Mouse (Mus musculus) limb, embryonic 13.5 days (tissue): ENCODE measurements around the gene Egflam. TPM values are rescaled to one million over a fixed set of nuclear protein-coding genes. Genes with fewer than 3 reads are reported as not detected.

Source experiments
- ATAC-seq: fragments of 200-750 bp; cut with Nextera tagmentation; 2 replicates; pipeline ENCODE4 v1.8.0; 2017; ENCODE audit warnings: low read depth, moderate number of reproducible peaks, moderate TSS enrichment; ENCODE audit not compliant: low FRiP score
- H3K27ac ChIP-seq: fragments of 300-500 bp; sonication (generic); 2 replicates; pipeline ENCODE4 v1.5.1; 2015; ENCODE audit warnings: inconsistent platforms, mild to moderate bottlenecking, moderate library complexity
- H3K27me3 ChIP-seq: fragments of 300-500 bp; sonication (generic); 2 replicates; pipeline ENCODE4 v1.6.1; 2015; ENCODE audit warnings: mild to moderate bottlenecking, inconsistent platforms
- H3K36me3 ChIP-seq: fragments of 300-500 bp; sonication (generic); 2 replicates; pipeline ENCODE4 v1.6.1; 2015; ENCODE audit warnings: inconsistent platforms, mild to moderate bottlenecking, moderate library complexity
- H3K4me1 ChIP-seq: fragments of 300-500 bp; sonication (generic); 2 replicates; pipeline ENCODE4 v1.6.1; 2015; ENCODE audit warnings: inconsistent platforms
- H3K4me2 ChIP-seq: fragments of 300-500 bp; sonication (generic); replicated peaks from 2 replicates; pipeline ENCODE4 v1.6.1; 2015; ENCODE audit warnings: inconsistent platforms, mild to moderate bottlenecking, moderate library complexity
- H3K4me3 ChIP-seq: fragments of 300-500 bp; sonication (generic); 2 replicates; pipeline ENCODE4 v1.5.1; 2015; ENCODE audit warnings: moderate library complexity, mild to moderate bottlenecking, inconsistent platforms
- H3K9ac ChIP-seq: fragments of 300-500 bp; sonication (generic); 2 replicates; pipeline ENCODE4 v1.6.1; 2015; ENCODE audit warnings: mild to moderate bottlenecking, inconsistent platforms
- H3K9me3 ChIP-seq: fragments of 300-500 bp; sonication (generic); 2 replicates; pipeline ENCODE4 v1.6.1; 2016; ENCODE audit warnings: inconsistent platforms
- WGBS: fragments of 180-500 bp; shearing (Covaris S2); methylation state at CpG from one replicate; pipeline ENCODE4 v1.1.7; 2015; 5-methylcytosine and 5-hydroxymethylcytosine counted together
- polyA plus RNA-seq: library from polyadenylated mRNA; unstranded; fragments of >200 nt; fragmentation: Nextera tagmentation; extraction: Ambion mirVana; gene quantifications from 2 replicates; pipeline ENCODE4 v1.2.1, GENCODE M21; 2015

Gene Egflam
- polyA plus RNA-seq, 1 experiment from 2014 or later, result 21.2 TPM

DNA sequence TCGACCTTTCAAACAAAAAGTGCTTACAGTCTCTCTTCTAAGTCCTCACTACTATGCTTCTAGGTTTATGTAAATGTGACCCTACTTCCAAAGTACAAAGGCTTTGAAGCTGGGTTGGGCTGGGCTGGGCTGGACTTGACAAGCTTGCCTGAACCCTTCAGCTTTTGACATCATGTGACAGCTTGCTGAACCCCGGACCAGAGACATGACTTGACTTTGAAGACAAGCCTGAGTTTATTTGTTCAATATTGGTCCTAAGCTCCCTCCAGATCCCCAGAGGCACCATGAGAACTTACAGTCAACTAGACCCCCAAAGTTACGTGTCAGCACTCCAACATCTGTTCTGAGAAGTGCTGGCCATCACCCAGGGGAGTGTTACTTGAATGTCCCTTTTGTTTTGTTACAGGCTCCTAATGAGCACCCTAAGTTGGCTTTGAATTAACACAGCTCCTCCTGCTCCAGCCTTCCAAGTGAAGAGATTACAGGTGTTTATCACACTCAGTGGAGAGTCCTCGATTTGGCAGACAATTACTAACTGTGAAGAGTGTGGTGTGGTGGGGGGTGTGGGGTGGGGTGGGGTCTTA is 109.3 kb downstream of the Egflam start:
- H3K4me3 ChIP-seq, result no peak overlapping the region
- H3K27me3 ChIP-seq, result no peaks in the 10 kb centered on the region
- no peak overlapping the region for H3K9ac ChIP-seq
- peaks cover 14% of the 10 kb centered on the region; the same call in 1 of the 2 replicates for H3K4me1 ChIP-seq
- no peak overlapping the region for H3K4me2 ChIP-seq
- no peaks in the 10 kb centered on the region for H3K36me3 ChIP-seq
- no peak; the same call in 1 of the 2 replicates for ATAC-seq
- no peaks in the 10 kb centered on the region for H3K9me3 ChIP-seq
- whole genome bisulfite sequencing, result 38% methylated on average over 4 of the region's 4 CpGs
- H3K27ac ChIP-seq, result no peak overlapping the region

DNA sequence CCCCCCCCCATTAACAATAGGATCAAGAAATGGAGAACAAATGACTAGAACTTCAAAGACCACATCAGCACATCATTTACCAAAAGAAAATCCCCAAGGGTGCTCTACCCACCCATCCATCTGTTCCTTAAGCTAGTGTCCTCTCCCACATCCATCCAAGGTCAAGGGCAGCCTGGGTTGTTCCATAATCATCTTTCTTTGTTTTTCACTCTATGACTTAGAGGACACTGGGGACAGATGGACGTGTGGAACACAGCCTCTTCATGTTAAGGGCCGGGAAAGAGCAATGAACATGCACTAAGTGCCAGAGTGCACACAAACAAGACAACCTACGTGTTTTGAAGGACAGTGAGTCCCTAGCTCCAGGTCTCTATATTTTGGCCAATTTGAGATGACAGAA is 110.3 kb downstream of the Egflam start:
- H3K9ac ChIP-seq, result no peak overlapping the region
- H3K4me1 ChIP-seq, result peaks cover 14% of the 10 kb centered on the region; the same call in 1 of the 2 replicates
- H3K4me2 ChIP-seq, result no peak overlapping the region
- no peak for ATAC-seq
- H3K27ac ChIP-seq, result no peak overlapping the region
- no peaks in the 10 kb centered on the region for H3K36me3 ChIP-seq
- no peaks in the 10 kb centered on the region for H3K9me3 ChIP-seq
- 81% methylated on average over 3 of the region's 3 CpGs for WGBS
- no peaks in the 10 kb centered on the region for H3K27me3 ChIP-seq
- no peak overlapping the region for H3K4me3 ChIP-seq

DNA sequence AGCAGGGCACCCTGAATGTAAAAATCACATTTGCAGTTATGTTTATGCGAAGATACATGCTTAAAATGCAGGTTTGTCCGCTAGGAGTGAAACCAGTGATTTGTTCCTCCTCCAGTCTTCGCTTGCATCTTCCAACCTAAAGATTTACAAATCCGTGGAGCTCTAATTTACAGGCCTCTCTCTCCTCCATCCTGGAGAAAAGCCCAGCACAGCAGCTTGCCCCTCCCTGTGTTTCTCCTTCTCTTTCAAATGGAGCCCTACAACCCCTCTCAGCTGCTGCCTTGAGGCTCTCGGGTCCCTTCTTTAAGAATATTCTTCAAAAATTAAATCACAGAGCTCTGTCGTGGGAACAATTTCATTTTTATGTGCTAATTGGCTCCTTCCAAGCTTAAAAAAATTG is 116.6 kb downstream of the Egflam start:
- H3K27me3 ChIP-seq, result no peaks in the 10 kb centered on the region
- no peak overlapping the region for H3K4me3 ChIP-seq
- H3K9me3 ChIP-seq, result no peaks in the 10 kb centered on the region
- WGBS, result 69% methylated on average over 6 of the region's 6 CpGs
- no peak overlapping the region for H3K27ac ChIP-seq
- no peak overlapping the region for H3K4me2 ChIP-seq
- H3K36me3 ChIP-seq, result no peaks in the 10 kb centered on the region
- H3K4me1 ChIP-seq, result no peaks in the 10 kb centered on the region
- no peak for ATAC-seq
- no peak overlapping the region for H3K9ac ChIP-seq

DNA sequence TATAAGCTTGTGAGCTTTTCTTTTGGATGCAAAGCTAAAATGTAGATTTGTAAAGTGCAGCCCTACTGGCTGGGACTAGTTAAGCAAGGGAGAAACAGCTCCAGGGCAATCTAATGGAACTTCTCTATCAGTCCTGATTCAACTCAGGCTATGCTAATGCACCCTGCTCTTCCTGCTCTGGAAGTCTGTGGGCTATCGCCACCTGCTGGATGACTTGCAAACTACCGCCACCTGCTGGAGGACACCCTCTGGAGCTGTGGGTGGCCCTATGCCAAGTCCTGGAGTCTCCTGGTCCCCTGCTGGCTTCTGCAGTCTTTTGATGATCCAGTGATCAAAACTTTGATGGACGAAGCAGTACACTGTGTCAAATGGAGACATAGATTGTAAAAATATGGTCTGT is 134.4 kb downstream of the Egflam start:
- Histone ChIP-seq H3K4me1 (no peaks in the 10 kb centered on the region), H3K27ac (no peak overlapping the region), H3K27me3 (no peaks in the 10 kb centered on the region), H3K9ac (no peak overlapping the region), H3K4me2 (no peak overlapping the region), H3K36me3 (no peaks in the 10 kb centered on the region), H3K9me3 (no peaks in the 10 kb centered on the region), H3K4me3 (no peak overlapping the region)
- 7% methylated on average over 3 of the region's 3 CpGs for WGBS
- peak; percentile 59; the same call in 1 of the 2 replicates for ATAC-seq

DNA sequence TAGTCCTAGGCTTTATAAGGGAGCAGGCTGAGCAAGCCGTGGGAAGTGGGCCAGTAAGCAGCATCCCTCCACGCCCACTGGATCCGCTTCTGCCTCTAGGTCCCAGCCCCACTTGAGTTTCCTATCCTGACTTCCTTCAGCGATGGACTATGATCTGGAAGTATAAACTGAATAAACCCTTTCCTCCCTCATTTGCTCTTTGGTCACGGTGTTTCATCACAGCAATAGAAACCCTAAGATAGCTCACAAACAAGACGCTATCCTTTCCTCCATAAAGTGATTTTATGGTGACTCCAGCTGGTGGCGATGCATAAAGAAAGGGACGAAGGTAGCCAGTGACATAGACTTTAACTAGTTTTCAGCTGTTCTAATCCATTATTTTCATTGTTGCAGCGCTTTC is 134.9 kb downstream of the Egflam start:
- H3K4me3 ChIP-seq, result no peak overlapping the region
- H3K9ac ChIP-seq, result no peak overlapping the region
- H3K4me2 ChIP-seq, result no peak overlapping the region
- no peaks in the 10 kb centered on the region for H3K27me3 ChIP-seq
- WGBS, result 92% methylated on average over 9 of the region's 9 CpGs
- H3K27ac ChIP-seq, result no peak overlapping the region
- H3K9me3 ChIP-seq, result no peaks in the 10 kb centered on the region
- H3K36me3 ChIP-seq, result no peaks in the 10 kb centered on the region
- H3K4me1 ChIP-seq, result no peaks in the 10 kb centered on the region
- no peak for ATAC-seq

DNA sequence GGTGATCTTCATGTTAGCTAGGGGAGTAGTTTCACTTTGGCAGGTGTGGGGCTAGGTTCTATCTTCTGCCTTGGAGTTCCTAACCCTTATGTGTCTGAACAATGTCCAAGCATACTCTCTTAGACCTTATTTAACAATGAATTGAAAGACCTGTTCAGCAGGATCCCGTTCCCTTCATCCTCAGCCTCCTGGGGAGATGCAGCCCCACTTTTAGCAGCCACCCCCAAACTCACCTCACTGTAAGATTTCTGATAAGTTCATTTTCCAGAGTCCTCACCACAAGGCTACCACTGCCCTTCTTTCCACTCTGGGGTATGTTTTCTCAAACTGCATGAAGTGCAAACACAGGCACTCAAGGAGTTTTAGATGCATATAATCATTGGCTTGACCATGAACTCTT is 136.8 kb downstream of the Egflam start:
- Histone ChIP-seq H3K36me3 (no peaks in the 10 kb centered on the region), H3K4me1 (no peaks in the 10 kb centered on the region), H3K27ac (no peak overlapping the region), H3K4me3 (no peak overlapping the region), H3K9me3 (no peaks in the 10 kb centered on the region), H3K27me3 (no peaks in the 10 kb centered on the region), H3K9ac (no peak overlapping the region), H3K4me2 (no peak overlapping the region)
- whole genome bisulfite sequencing, result 89% methylated on average over 1 of the region's 1 CpGs
- ATAC-seq, result no peak

DNA sequence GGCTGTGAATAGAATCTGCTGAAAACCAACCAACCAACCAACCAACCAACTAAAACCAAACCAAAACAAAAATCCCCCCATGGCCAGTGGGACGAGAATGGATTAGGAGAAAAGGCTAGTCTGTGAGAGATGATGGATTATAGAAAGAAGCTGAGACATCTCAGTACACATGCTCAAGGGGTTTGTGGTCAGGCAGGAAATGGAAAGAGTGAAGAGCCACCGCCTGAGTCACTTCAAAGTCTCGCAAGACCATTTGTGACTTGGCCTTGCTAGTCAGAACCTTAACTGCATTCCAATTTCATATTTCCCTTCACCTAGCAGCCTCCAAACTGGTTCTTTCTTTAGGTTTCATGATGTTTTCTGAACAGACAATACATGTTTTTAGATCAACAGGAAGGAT is 141.6 kb downstream of the Egflam start:
- H3K27ac ChIP-seq, result no peak overlapping the region
- H3K36me3 ChIP-seq, result peaks cover 7% of the 10 kb centered on the region; the same call in 1 of the 2 replicates
- no peaks in the 10 kb centered on the region for H3K27me3 ChIP-seq
- H3K4me3 ChIP-seq, result no peak overlapping the region
- no peaks in the 10 kb centered on the region for H3K4me1 ChIP-seq
- H3K4me2 ChIP-seq, result no peak overlapping the region
- no peak overlapping the region for H3K9ac ChIP-seq
- ATAC-seq, result no peak
- WGBS, result 82% methylated on average over 3 of the region's 3 CpGs
- no peaks in the 10 kb centered on the region for H3K9me3 ChIP-seq

DNA sequence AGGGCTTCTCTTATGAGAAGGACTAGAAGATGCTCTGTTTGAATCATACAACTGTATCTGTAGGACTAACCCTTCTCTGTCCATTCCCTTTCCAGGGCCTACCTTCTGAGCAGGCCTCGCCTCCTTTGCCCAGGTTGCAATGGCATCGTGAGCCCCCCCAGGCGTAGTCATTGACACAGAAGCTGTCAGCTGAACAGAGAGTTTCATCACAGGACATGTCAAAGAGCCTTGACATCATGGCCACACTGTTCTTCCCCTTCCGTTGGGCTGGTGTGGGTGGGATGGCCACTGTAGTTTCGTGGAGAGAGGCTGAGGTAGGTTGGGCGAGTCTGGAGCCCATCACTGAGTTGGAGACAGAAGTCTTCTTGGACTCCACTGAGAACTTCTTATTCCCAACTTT is 144.9 kb downstream of the Egflam start:
- H3K4me1 ChIP-seq, result no peaks in the 10 kb centered on the region
- H3K9me3 ChIP-seq, result 0 out of 2 replicates have a peak, but pooled peaks cover 3% of the 10 kb centered on the region
- H3K9ac ChIP-seq, result no peak overlapping the region
- no peak for ATAC-seq
- whole genome bisulfite sequencing, result 93% methylated on average over 6 of the region's 6 CpGs
- H3K27me3 ChIP-seq, result no peaks in the 10 kb centered on the region
- H3K36me3 ChIP-seq, result peaks cover 30% of the 10 kb centered on the region
- H3K4me3 ChIP-seq, result no peak overlapping the region
- no peak overlapping the region for H3K4me2 ChIP-seq
- no peak overlapping the region for H3K27ac ChIP-seq

DNA sequence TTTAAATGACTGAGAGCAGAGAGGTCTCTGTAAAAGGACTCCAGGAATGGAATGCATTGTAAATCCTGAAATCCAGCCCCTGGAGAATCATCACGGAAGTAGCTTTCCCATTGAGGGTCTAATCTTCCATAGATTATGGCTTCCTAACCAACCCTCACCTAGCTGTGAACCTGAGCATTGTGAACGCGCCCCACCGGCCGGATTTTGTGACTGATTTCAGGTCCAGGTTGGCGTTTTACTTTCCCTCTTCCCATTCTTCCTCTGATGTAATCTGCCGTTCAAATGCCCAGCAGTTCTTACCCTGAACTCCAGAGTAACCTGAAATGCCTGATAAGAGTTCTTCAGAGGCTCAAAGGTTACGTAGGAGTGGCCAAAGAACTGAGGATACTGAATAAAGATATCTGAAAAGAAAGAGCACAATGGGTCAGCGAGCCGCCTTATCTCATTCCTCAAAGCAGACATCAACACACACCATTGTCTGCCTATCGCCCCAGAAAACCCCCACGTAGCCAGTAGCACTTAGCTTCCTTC is 146.0 kb downstream of the Egflam start:
- H3K9me3 ChIP-seq, result 0 out of 2 replicates have a peak, but pooled peaks cover 3% of the 10 kb centered on the region
- H3K4me1 ChIP-seq, result no peaks in the 10 kb centered on the region
- H3K36me3 ChIP-seq, result peaks cover 30% of the 10 kb centered on the region
- H3K27ac ChIP-seq, result no peak overlapping the region
- H3K27me3 ChIP-seq, result no peaks in the 10 kb centered on the region
- no peak overlapping the region for H3K4me2 ChIP-seq
- WGBS, result 90% methylated on average over 12 of the region's 12 CpGs
- ATAC-seq, result no peak
- no peak overlapping the region for H3K4me3 ChIP-seq
- H3K9ac ChIP-seq, result no peak overlapping the region

DNA sequence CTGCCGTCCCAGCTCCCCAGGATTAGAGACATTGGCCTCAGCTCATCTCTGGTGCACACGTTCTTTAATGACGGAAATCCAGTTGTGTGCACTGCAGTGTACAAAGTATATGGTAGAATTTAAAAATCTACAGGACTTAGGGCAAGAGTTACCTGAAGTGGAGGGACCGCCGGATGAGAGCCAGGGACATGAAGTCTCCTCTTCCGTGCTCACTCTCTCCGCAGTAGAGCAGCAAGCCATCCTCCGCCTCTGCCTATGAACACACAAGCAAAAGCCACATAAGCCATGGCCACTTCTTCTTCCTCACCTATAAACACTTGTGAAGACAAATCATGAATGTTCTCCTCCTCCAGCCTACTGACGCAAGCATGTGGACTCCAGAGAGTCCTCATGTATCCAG is 147.2 kb downstream of the Egflam start:
- Histone ChIP-seq H3K4me2 (no peak overlapping the region), H3K4me1 (no peaks in the 10 kb centered on the region), H3K27ac (no peak overlapping the region), H3K4me3 (no peak overlapping the region), H3K9me3 (0 out of 2 replicates have a peak, but pooled peaks cover 3% of the 10 kb centered on the region), H3K27me3 (no peaks in the 10 kb centered on the region), H3K36me3 (peaks cover 30% of the 10 kb centered on the region), H3K9ac (no peak overlapping the region)
- ATAC-seq, result no peak
- WGBS, result 95% methylated on average over 9 of the region's 9 CpGs

DNA sequence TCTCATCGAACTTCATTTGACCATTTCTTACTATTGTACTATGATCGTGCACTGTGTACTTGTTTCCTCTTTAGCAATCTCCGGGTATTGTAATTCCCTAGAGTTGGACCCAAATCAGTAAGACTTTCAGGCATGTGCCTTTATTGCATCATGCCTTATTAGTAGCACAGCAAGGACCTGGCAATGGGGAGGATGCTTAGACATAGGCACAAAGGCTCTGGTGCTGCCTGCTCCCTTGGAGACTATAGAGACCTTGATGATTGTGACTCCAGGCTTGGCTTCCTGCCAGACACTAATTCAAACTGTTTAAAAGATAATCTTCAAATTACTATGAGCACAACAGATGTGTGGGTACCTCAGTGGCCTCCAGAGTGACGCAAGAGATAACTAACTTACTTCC is 149.0 kb downstream of the Egflam start:
- 93% methylated on average over 4 of the region's 4 CpGs for WGBS
- H3K36me3 ChIP-seq, result peaks cover 30% of the 10 kb centered on the region
- H3K9me3 ChIP-seq, result 0 out of 2 replicates have a peak, but pooled peaks cover 3% of the 10 kb centered on the region
- no peak overlapping the region for H3K27ac ChIP-seq
- ATAC-seq, result no peak
- no peaks in the 10 kb centered on the region for H3K27me3 ChIP-seq
- no peaks in the 10 kb centered on the region for H3K4me1 ChIP-seq
- H3K9ac ChIP-seq, result no peak overlapping the region
- no peak overlapping the region for H3K4me3 ChIP-seq
- no peak overlapping the region for H3K4me2 ChIP-seq

DNA sequence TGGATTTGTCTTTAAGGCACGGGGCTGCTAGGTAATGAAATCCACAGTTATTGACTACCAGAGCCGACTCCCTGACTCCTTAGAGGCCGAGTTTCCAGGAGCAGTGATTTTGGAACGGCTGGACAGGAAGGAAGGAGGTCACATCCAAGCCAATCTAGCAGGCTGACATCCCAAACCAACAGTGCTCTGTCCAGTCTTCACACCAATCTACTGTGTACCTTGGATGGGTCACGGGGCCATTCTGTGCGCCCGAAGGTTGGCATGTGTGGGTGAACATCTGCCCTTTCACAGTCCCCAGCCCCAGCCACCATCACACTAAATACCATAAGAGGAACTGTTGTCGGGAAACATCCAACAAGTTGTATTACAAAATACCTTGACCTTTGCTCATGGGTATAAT is 150.9 kb downstream of the Egflam start:
- no peak for ATAC-seq
- H3K27me3 ChIP-seq, result no peaks in the 10 kb centered on the region
- WGBS, result 84% methylated on average over 8 of the region's 8 CpGs
- H3K4me2 ChIP-seq, result no peak overlapping the region
- no peak overlapping the region for H3K4me3 ChIP-seq
- H3K9me3 ChIP-seq, result 0 out of 2 replicates have a peak, but pooled peaks cover 3% of the 10 kb centered on the region
- H3K4me1 ChIP-seq, result no peaks in the 10 kb centered on the region
- H3K27ac ChIP-seq, result no peak overlapping the region
- H3K36me3 ChIP-seq, result peaks cover 23% of the 10 kb centered on the region
- H3K9ac ChIP-seq, result no peak overlapping the region
